Mouse (Mus musculus) liver, postnatal 0 days (tissue): ENCODE results near the gene Smc5.

Experiments
- CTCF ChIP-seq: sonication (generic); IDR thresholded peaks from 2 replicates; pipeline ENCODE4 v1.5.1; 2016; ENCODE audit warnings: antibody characterized with exemption, low read depth
- EP300 ChIP-seq: IDR thresholded peaks from 2 replicates; pipeline ENCODE4 v1.6.1; 2016; ENCODE audit warnings: antibody characterized with exemption, low read depth, mild to moderate bottlenecking

GRCm38 (mm10) chr19:23178533-23178932 is 95.2 kb downstream of the Smc5 start:
- no peak for TF ChIP-seq CTCF
- TF ChIP-seq EP300, result no peak
